Mouse (Mus musculus) myocyte (in vitro differentiated cells): Measurements from ENCODE around the gene Phf13. TPM values are rescaled to one million over a fixed set of nuclear protein-coding genes. Genes with fewer than 3 reads are reported as not detected.

Experiments
- H3K27me3 ChIP-seq: one replicate; pipeline ENCODE4 v1.6.1; 2011; ENCODE audit not compliant: control insufficient read depth, insufficient read depth, insufficient read length
- H3K36me3 ChIP-seq: one replicate; pipeline ENCODE4 v1.6.1; 2011; ENCODE audit not compliant: control insufficient read depth, insufficient read depth
- H3K4me2 ChIP-seq: one replicate; pipeline ENCODE4 v1.6.1; 2011; ENCODE audit warnings: low read depth, control low read depth
- H3K4me3 ChIP-seq: one replicate; pipeline ENCODE4 v1.5.1; 2011; ENCODE audit warnings: mild to moderate bottlenecking, control low read depth, moderate library complexity
- H3K79me2 ChIP-seq: one replicate; pipeline ENCODE4 v1.6.1; 2011; ENCODE audit not compliant: control insufficient read depth, insufficient read depth
- H3ac ChIP-seq: one replicate; pipeline ENCODE4 v1.6.1; 2011; ENCODE audit not compliant: control insufficient read depth, insufficient read length
- CEBPB ChIP-seq: IDR thresholded peaks from 2 replicates; pipeline ENCODE4 v1.6.1; 2011; ENCODE audit warnings: mild to moderate bottlenecking, moderate library complexity; ENCODE audit not compliant: poor library complexity, insufficient read depth, severe bottlenecking
- E2F4 ChIP-seq: IDR thresholded peaks from one replicate; pipeline ENCODE4 v1.6.1; 2011; ENCODE audit warnings: mild to moderate bottlenecking, control low read depth, moderate library complexity; ENCODE audit not compliant: insufficient read depth
- MAX ChIP-seq: IDR thresholded peaks from one replicate; pipeline ENCODE4 v1.6.1; 2011; ENCODE audit warnings: low read depth, mild to moderate bottlenecking, control low read depth
- MYOD1 ChIP-seq, 3 experiments: IDR thresholded peaks; one replicate each; pipeline ENCODE4 v1.6.1; 2011; ENCODE audit warnings: control low read depth in 2 of 3, low read depth in 2 of 3, mild to moderate bottlenecking in 2 of 3, moderate library complexity in 1 of 3; ENCODE audit not compliant: insufficient read length in 2 of 3, control insufficient read depth in 1 of 3
- MYOG ChIP-seq, 3 experiments: IDR thresholded peaks; one replicate each; pipeline ENCODE4 v1.6.1; 2011; ENCODE audit warnings: control low read depth in 2 of 3, low read depth in 2 of 3, mild to moderate bottlenecking in 2 of 3; ENCODE audit not compliant: insufficient read length in 2 of 3, control insufficient read depth in 1 of 3, insufficient read depth in 1 of 3
- POLR2A ChIP-seq: IDR thresholded peaks from one replicate; pipeline ENCODE4 v1.6.1; 2011; ENCODE audit warnings: low read depth, mild to moderate bottlenecking, control low read depth, moderate library complexity; ENCODE audit not compliant: insufficient read length
- POLR2AphosphoS2 ChIP-seq: IDR thresholded peaks from one replicate; pipeline ENCODE4 v1.6.1; 2011; ENCODE audit warnings: low read depth, control low read depth; ENCODE audit not compliant: insufficient read length
- REST ChIP-seq: IDR thresholded peaks from one replicate; pipeline ENCODE4 v1.6.1; 2011; ENCODE audit warnings: mild to moderate bottlenecking, control low read depth, moderate library complexity; ENCODE audit not compliant: insufficient read depth, insufficient read length
- SRF ChIP-seq: IDR thresholded peaks from one replicate; pipeline ENCODE4 v1.6.1; 2011; ENCODE audit warnings: low read depth; ENCODE audit not compliant: control insufficient read depth, insufficient read length
- TCF12 ChIP-seq: IDR thresholded peaks from one replicate; pipeline ENCODE4 v1.6.1; 2011; ENCODE audit warnings: mild to moderate bottlenecking, control low read depth; ENCODE audit not compliant: poor library complexity, insufficient read depth, severe bottlenecking
- TCF3 ChIP-seq: IDR thresholded peaks from one replicate; pipeline ENCODE4 v1.6.1; 2011; ENCODE audit warnings: low read depth, control low read depth; ENCODE audit not compliant: insufficient read length
- USF1 ChIP-seq: IDR thresholded peaks from one replicate; pipeline ENCODE4 v1.6.1; 2011; ENCODE audit warnings: low read depth, mild to moderate bottlenecking, control low read depth, moderate library complexity
- polyA plus RNA-seq: library from polyadenylated mRNA; unstranded; fragments of >200 nt; fragmentation: generic; extraction: Trizol; gene quantifications from one replicate; pipeline ENCODE4 v1.2.1, GENCODE M21; 2012; ENCODE audit warnings: missing spikeins

Gene Phf13
- polyA plus RNA-seq, 1 experiment, result 13.5 TPM

- H3K4me2 ChIP-seq, result no peak overlapping the region
- no peaks in the 10 kb centered on the region for H3K27me3 ChIP-seq
- peaks cover 5% of the 10 kb centered on the region for H3K36me3 ChIP-seq
- TF ChIP-seq CEBPB, result no peak
- TF ChIP-seq POLR2A, result no peak
- TF ChIP-seq REST, result no peak
- no peak for TF ChIP-seq POLR2AphosphoS2
- no peak for TF ChIP-seq MYOD1 (IDR thresholded peaks at IDR 0.05; ENCODE audit: control insufficient read depth in 1 of 3, insufficient read length in 2 of 3, low read depth in 2 of 3)
- no peak for TF ChIP-seq TCF3
- no peak for TF ChIP-seq USF1
- TF ChIP-seq TCF12, result no peak
- no peak for TF ChIP-seq MYOG (IDR thresholded peaks at IDR 0.05; ENCODE audit: control insufficient read depth in 1 of 3, insufficient read depth in 1 of 3, insufficient read length in 2 of 3, low read depth in 2 of 3)
- TF ChIP-seq E2F4, result no peak
- TF ChIP-seq SRF, result no peak
- no peak for TF ChIP-seq MAX
- no peak overlapping the region for H3ac ChIP-seq
- peaks cover 32% of the 10 kb centered on the region for H3K79me2 ChIP-seq
- H3K4me3 ChIP-seq, result no peak overlapping the region
Observed at GRCm38 (mm10) chr4:151992091-151992490, 4.0 kb downstream of the Phf13 start.

GRCm38 (mm10) chr4:151989110-151989488 lies 7.0 kb downstream of the Phf13 start:
- peak overlapping the region; percentile 79 for H3K4me2 ChIP-seq
- H3K36me3 ChIP-seq, result peaks cover 5% of the 10 kb centered on the region
- H3K4me3 ChIP-seq, result peak overlapping the region; percentile 69
- H3K79me2 ChIP-seq, result peaks cover 23% of the 10 kb centered on the region
- H3K27me3 ChIP-seq, result no peaks in the 10 kb centered on the region
- H3ac ChIP-seq, result peak overlapping the region; percentile 86
- TF ChIP-seq E2F4 (no peak), USF1 (no peak), TCF12 (no peak), CEBPB (no peak), TCF3 (no peak), POLR2A (no peak), POLR2AphosphoS2 (no peak), REST (no peak), MYOD1 (IDR thresholded peaks at IDR 0.05; ENCODE audit: control insufficient read depth in 1 of 3, insufficient read length in 2 of 3, low read depth in 2 of 3) (no peak), MAX (no peak), SRF (no peak), MYOG (IDR thresholded peaks at IDR 0.05; ENCODE audit: control insufficient read depth in 1 of 3, insufficient read depth in 1 of 3, insufficient read length in 2 of 3, low read depth in 2 of 3) (no peak)

GRCm38 (mm10) chr4:151988342-151989109 lies 7.5 kb downstream of the Phf13 start, which contains the start of gene Thap3:
Gene Thap3, minus strand, starts transcription at chr4:151988997.
- no peak for TF ChIP-seq MAX
- peak; percentile 60 for TF ChIP-seq POLR2A
- TF ChIP-seq MYOG (IDR thresholded peaks at IDR 0.05; ENCODE audit: control insufficient read depth in 1 of 3, insufficient read depth in 1 of 3, insufficient read length in 2 of 3, low read depth in 2 of 3), result no peak
- peaks cover 5% of the 10 kb centered on the region for H3K36me3 ChIP-seq
- H3K27me3 ChIP-seq, result no peaks in the 10 kb centered on the region
- H3K79me2 ChIP-seq, result peaks cover 17% of the 10 kb centered on the region
- peak within 1 kb of the TSS; percentile 86 for H3ac ChIP-seq
- H3K4me3 ChIP-seq, result peak within 1 kb of the TSS; percentile 69
- H3K4me2 ChIP-seq, result peak within 1 kb of the TSS; percentile 79

- peaks cover 15% of the 10 kb centered on the region for H3K79me2 ChIP-seq
Observed at GRCm38 (mm10) chr4:151988014-151988341, 8.1 kb downstream of the Phf13 start.

GRCm38 (mm10) chr4:151986650-151987049 lies 9.4 kb downstream of the Phf13 start:
- Histone ChIP-seq H3ac (no peak overlapping the region), H3K36me3 (peaks cover under 1% of the 10 kb centered on the region), H3K27me3 (no peaks in the 10 kb centered on the region), H3K79me2 (peaks cover 16% of the 10 kb centered on the region), H3K4me3 (no peak overlapping the region), H3K4me2 (no peak overlapping the region)
- TF ChIP-seq MYOD1 (IDR thresholded peaks at IDR 0.05; ENCODE audit: control insufficient read depth in 1 of 3, insufficient read length in 2 of 3, low read depth in 2 of 3), result no peak
- no peak for TF ChIP-seq TCF12
- TF ChIP-seq POLR2A, result no peak
- no peak for TF ChIP-seq E2F4
- TF ChIP-seq USF1, result no peak
- TF ChIP-seq SRF, result no peak
- TF ChIP-seq MYOG (IDR thresholded peaks at IDR 0.05; ENCODE audit: control insufficient read depth in 1 of 3, insufficient read depth in 1 of 3, insufficient read length in 2 of 3, low read depth in 2 of 3), result no peak
- no peak for TF ChIP-seq TCF3

More at GRCm38 (mm10) chr4:151988014-151988341, 8.1 kb downstream of the Phf13 start:
- Histone ChIP-seq H3ac (peak overlapping the region; percentile 86), H3K4me3 (peak overlapping the region; percentile 69), H3K4me2 (peak overlapping the region; percentile 79), H3K27me3 (no peaks in the 10 kb centered on the region), H3K36me3 (peaks cover 5% of the 10 kb centered on the region)
- TF ChIP-seq SRF (no peak), REST (no peak), MYOG (IDR thresholded peaks at IDR 0.05; ENCODE audit: control insufficient read depth in 1 of 3, insufficient read depth in 1 of 3, insufficient read length in 2 of 3, low read depth in 2 of 3) (no peak), MYOD1 (IDR thresholded peaks at IDR 0.05; ENCODE audit: control insufficient read depth in 1 of 3, insufficient read length in 2 of 3, low read depth in 2 of 3) (no peak), MAX (no peak), TCF3 (no peak), E2F4 (no peak), POLR2A (no peak), USF1 (no peak), TCF12 (no peak)
